Mouse (Mus musculus) kidney, adult 9 months (tissue): ENCODE data around the gene Sorbs2.

Source experiments
- DNase-seq: peaks from one replicate; pipeline ENCODE4 v3.0.0; 2022

Gene Sorbs2

DNA sequence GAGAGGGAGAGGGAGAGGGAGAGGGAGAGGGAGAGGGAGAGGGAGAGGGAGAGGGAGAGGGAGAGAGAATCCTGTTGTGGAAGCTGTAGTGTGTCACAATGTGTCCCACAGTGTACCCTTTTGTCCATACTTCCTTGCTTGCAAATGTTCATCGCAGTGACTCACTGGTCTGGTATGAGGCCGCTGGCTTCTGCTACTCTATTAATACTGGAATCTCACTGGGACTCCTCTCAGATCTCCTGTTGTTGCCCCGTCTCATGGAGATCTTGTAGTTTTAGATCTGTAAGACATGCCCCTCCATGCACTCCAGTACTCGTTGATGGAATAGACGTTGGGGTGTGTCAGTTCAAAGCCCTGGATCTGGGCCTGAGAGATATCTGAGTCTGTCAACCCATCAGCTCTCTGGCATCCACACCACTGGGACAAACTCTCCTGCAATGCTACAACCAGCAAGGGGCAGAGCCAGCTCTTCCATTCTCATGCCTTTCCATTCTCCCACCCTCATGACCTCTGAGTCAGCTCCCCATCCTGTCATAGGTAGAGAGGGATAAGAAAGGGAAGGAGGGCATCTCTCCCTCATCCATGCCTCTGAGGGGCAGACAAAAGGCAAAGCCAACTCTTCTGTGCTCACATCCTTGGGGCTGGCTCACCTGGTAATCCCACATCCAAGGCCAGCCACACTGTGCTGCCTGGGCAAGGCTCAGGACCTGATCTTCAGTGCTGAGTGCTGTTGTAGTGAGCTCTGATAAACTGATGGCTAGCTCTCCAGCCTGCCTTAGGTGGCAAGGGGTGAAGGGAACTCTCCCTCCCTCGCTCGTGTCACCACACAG lies 72.3 kb downstream of the Sorbs2 start:
- DNase-seq: peak; percentile 16

GRCm38 (mm10) chr8:45580544-45580866 lies 72.9 kb downstream of the Sorbs2 start:
- DNase-seq: no peak

DNA sequence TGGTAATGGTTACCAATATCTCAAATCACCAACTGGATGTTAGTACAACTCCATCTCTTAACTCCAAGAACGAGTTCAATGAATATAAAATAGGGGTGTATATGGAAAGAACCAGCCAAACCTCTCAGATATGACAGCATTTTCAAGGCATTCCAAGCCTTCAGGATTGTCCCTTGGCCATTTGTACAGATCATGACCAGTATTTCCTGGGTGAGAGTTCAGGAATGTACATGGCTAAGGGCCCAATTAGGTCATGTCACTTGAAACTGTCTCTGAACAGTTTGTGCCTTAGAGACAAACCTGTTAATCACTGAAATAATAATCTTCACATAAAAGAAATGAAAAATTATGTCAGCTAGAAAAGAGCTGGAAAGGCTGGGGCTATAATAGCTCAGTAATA lies 76.3 kb downstream of the Sorbs2 start:
- DNase-seq: peak; percentile 37

GRCm38 (mm10) chr8:45584390-45585052 lies 76.9 kb downstream of the Sorbs2 start:
- DNase-seq: no peak

GRCm38 (mm10) chr8:45585158-45585557 lies 77.6 kb downstream of the Sorbs2 start:
- DNase-seq: no peak

- no peak for DNase-seq
These were observed 79.4 kb downstream of the Sorbs2 start for GRCm38 (mm10) chr8:45587011-45587410.

DNA sequence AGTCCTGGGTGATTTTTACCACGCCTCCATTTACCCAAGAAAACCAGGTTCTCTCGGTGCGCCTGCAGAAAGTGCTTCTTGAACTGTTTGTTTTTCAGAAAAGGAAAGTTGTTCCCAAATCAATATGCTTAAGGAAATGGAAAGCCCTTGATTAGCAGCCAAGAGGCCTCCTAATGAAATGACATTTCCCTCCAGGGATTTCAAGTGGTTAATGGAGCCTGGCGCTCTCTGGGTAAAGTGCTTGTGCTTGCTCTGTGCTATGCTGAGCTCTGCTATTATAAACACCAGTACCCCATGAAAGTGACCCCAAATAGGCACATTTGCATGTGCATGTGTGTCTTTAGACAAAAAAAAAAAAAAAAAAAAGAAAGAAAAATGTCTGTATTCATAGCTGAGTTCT lies 84.3 kb downstream of the Sorbs2 start:
- peak; percentile 67 for DNase-seq

- no peak for DNase-seq
These were observed 86.1 kb downstream of the Sorbs2 start for GRCm38 (mm10) chr8:45593711-45594110.

DNA sequence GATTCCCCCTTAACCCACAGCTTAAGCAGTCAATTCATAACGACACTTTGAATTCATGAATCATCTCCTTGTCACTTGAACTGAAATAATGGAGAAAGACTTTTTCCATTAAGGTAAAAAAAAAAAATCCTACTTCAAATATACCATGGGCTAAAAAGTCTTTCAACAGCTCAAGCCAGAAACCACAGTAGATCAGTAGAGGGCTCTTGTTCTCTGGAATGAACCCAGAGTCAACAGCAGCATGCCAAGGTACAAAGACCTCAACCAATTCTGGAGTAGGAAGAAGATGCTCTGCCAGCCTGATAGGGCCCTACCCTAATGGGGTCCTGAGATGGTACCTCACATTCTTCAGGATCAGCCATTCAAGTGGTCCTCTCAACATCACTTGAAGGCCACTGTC lies 88.4 kb downstream of the Sorbs2 start:
- DNase-seq: no peak

DNA sequence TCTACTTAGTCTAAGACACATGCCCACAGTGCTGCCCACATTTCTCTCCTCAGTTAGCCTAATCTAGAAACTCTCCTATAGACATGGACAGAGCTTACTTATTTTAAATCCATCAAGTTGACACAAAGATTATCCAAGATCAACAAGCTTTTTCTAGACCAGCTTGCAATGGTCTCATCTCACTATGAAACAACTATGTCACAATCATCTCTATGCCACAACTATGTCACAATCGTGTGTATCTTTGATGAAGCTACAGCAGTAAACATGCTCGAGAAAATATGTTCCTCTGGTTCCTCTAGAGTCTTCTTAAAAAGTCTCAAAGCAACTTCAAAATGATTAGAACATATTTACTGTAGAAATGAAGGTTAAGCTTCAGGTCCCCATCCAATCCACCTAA lies 89.0 kb downstream of the Sorbs2 start:
- no peak for DNase-seq

DNA sequence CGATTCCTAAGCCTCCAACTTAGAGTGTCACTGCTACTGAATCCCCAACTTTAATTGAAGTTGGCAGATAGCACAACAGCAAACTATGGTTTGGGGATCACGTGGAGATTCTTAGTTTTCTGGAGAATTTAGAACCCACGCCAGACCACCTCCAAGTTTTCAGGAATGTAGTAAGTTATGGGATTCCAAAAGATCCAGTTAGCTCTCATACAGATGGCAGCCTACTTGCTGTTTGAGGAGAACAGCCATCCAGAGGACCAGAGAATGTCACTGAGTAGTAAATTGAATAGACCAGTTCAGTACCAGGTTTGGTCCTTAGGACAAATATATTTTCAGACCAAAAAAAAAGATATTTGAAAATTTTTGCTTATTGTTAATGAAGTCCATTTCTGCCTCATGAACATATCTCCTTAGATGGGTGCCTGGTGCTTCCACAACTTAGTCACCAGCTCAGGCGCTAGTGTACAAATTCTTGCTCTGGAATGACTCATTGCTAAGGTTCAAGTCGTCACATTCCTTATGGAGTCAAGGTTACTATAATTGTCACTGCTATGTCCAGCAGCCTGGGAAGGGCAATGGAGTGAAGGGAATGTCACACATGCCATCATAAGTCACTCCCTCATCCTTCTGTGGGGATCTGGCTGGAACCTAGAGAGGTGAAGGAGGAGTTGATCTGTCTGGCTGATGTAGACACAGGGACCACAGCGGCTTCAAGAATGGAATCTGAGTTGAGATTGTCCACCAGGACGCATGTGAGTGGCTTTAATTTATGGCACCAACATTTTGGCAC lies 90.2 kb downstream of the Sorbs2 start:
- no peak for DNase-seq

GRCm38 (mm10) chr8:45598883-45599282 lies 91.3 kb downstream of the Sorbs2 start:
- DNase-seq: no peak

- DNase-seq: no peak
These were observed 94.4 kb downstream of the Sorbs2 start for GRCm38 (mm10) chr8:45602019-45602418.

DNA sequence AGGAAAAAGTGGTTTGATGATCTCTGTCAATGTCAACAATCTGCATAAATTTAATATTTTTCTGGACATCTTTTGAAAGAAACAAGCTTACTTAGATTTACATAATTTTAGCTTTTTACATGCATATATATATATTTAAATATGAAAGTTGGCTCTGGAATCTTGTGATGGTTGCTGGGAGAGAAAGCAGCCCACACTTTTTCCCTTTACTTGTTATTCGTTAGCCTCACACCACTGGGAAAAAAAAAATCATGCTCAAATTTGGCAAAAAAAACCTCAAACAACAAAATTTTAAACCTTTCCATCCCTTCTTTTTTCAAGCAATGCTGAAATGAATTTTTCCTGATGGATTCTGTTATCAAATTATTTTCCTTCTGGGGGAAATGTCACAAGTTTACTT lies 97.8 kb downstream of the Sorbs2 start:
- no peak for DNase-seq

DNA sequence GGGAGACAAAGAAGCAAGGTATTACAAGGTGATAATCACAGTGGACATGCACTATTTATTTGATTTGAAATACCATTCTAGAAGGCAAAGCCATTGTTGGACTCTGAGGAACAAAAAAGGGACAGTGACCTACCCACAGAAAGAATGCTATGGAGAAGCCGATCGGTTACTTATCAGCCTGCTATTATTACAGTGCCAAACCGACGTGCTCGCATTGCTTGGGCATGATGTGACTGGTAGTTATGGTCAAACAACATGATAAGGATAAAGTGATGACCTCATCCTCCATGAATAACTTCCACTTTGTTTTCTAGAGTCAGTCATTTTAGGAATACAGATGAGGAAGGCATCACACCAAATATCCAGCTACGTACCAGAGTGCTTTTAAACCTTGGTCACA lies 99.4 kb downstream of the Sorbs2 start:
- DNase-seq: no peak

GRCm38 (mm10) chr8:45608413-45608812 lies 100.8 kb downstream of the Sorbs2 start:
- DNase-seq: no peak

DNA sequence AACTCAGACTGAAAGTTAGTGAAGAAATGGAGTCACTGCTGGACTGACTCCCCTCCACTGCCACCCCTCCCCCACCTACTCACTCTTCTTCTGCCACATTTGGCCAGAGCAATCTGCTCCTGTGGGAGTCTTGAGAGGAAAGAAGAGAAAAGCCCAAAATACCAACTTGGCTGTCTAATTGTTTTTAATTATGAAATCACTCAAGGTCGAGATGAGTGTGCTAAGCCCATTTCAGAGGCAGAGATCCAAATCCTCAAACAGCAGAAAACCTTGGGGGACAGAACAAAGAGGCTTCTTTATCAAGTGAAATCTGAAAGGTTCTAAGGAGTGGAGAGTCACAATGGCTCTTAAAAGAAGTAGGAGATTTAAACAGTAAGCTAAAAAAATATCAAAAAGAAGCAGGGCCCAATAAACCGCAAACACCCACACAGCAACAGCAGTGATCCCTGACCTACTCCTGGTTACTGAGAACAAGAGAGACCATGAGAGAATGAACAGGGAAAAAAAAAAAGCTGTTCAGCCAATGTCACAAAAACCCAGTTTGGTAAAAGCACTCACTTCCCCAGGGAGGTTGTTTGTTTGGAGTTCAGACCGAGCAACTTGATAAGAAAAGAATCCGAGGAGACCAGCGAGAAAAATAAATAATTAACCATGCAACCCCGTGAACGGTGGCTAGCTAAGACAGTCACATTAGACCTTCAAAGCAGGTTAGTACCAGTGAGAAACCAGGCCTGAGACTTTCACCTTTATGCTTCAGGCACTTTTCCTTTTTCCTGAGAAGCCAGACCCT lies 103.0 kb downstream of the Sorbs2 start:
- peak; percentile 76 for DNase-seq

DNA sequence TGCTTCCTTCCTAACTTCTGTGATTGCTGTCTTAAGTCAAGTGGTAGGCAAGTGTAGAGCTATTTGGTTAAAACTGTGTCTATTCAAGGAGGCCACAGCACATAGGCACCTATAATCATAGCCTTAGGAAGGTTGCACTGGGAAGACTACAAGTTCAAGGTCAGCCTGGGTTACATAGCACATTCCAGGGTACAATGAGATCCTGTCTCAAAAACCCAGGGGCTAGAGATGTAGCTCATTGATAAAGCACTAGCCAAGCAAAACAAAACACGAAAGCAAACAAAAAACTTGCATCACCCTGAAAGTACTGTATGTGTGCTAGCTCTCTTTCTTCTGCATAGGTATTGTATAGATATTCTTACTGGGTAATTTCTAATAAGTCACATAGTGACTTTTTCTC lies 103.7 kb downstream of the Sorbs2 start:
- DNase-seq: no peak

DNA sequence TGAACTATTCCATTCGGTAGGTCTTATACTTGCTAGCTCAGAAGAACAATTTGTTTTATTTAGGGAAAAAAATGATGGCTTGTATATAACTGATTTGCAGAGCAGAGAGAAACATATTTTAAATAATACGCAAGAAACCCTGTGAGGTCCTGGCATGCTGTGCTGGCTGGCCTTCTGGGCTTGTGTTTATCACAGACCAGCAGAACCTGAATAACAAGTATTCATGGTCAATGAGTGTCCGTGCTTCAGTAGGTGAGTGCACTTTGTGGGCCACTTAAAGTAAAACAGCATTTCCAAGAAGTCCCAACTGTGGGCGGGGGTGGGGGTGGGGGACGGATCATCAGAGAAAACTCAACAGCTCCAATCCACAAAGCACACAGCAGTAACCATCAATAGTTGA lies 107.0 kb downstream of the Sorbs2 start:
- peak; percentile 48 for DNase-seq

GRCm38 (mm10) chr8:45615050-45615449 lies 107.5 kb downstream of the Sorbs2 start:
- DNase-seq: no peak

- DNase-seq: no peak
These were observed 108.0 kb downstream of the Sorbs2 start for GRCm38 (mm10) chr8:45615551-45615950.

DNA sequence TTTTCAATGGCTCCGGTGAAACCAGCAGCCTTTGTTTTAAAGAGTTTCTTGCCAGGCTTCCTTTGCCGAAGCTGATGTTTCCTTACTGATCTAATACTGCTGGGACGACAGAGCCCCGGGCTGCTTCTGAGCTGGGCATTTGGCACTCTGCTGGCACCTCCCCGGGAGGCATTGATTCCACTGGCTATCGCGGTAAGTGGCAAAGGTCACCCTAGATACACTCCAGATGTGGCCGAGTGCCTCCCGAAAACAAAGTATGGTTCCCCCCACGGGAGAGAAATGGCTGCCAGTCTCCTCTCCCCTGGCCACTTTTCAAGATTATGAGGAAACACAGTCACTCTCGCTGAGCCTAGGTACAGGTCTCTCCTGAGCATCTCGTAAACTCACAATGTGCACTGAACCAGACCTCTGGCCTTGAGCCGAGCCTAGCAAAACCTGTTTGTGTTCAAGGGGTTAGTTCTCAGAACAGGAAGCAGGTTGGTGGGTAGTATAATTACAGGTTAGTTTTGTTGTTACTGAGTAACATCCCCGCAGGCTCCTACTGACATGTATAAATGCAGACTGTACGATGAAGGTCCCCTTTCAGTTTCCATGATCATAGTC lies 114.1 kb downstream of the Sorbs2 start:
- DNase-seq: peak; percentile 27

DNA sequence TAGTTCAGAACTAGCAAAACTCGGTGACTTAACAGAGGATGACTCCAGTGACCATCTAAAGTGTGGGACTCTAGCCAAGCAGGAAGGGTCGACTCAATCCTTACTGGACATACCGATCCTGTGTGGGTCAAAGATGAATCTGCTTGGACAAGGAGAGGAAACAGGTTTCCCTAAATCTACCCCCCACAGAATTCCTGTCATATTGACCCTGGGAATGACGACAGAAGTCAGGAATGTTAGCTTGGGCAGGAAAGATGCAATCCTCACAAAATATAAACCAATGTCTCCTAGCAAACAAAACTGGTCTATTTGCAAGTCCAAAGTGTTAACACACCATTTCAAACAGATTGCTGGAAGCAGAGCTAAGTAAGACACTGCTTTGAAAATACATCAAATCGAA lies 118.8 kb downstream of the Sorbs2 start:
- DNase-seq: no peak
